Comparison of ENCODE assay signal across 8 mouse cellular contexts in genomic region chr5:37717384-37717963, GRCm38 (mm10). TPM values are rescaled to one million over a fixed set of nuclear protein-coding genes. Genes with fewer than 3 reads are reported as not detected.
DNase-seq lines count a peak whose midpoint lies in the region; ATAC-seq and TF ChIP-seq lines count a peak whose summit lies in the region.

No protein-coding gene starts in this region.

- under 1% methylated on average over 14 of the region's 14 CpGs for WGBS in embryonic facial prominence, embryonic 12.5 days
- 2% methylated on average over 14 of the region's 14 CpGs for WGBS in liver, postnatal 0 days (ENCODE audit: insufficient replicate concordance)

- no peaks in the 10 kb centered on the region for H3K36me3 ChIP-seq in embryonic facial prominence, embryonic 12.5 days
- H3K36me3 ChIP-seq in liver, postnatal 0 days (replicated peaks; ENCODE audit: insufficient read depth, low read length) = no peaks in the 10 kb centered on the region

- no peaks in the 10 kb centered on the region for H3K9me3 ChIP-seq in embryonic facial prominence, embryonic 12.5 days
- no peaks in the 10 kb centered on the region; the same call in 1 of the 2 replicates for H3K9me3 ChIP-seq in liver, postnatal 0 days (ENCODE audit: low read length)

- intact Hi-C loops in heart, postnatal 25 days (cut with DNase I) = loop anchor here (1.0 kb wide), 1 partner anchor 419 kb away; no protein-coding TSS in a partner anchor
- intact Hi-C loops in heart, postnatal 10 days (cut with DNase I) = loop anchor here (1.0 to 5.0 kb wide), 2 partner anchors 255 to 419 kb away; no protein-coding TSS in a partner anchor

- no peak for TF ChIP-seq EP300 in liver, postnatal 0 days (IDR thresholded peaks at IDR 0.05; ENCODE audit: low read depth)

- TF ChIP-seq CTCF in liver, postnatal 0 days (IDR thresholded peaks at IDR 0.05; ENCODE audit: low read depth) = peak; percentile 67

- H3K4me1 ChIP-seq in embryonic facial prominence, embryonic 12.5 days = peaks cover 4% of the 10 kb centered on the region; the same call in 1 of the 2 replicates
- no peaks in the 10 kb centered on the region; the same call in 1 of the 2 replicates for H3K4me1 ChIP-seq in liver, postnatal 0 days (ENCODE audit: insufficient read depth)

- H3K4me3 ChIP-seq in embryonic facial prominence, embryonic 12.5 days = peak overlapping the region; percentile 48
- H3K4me3 ChIP-seq in liver, postnatal 0 days (ENCODE audit: low read depth, low read length) = no peak overlapping the region

- H3K4me2 ChIP-seq in embryonic facial prominence, embryonic 12.5 days (replicated peaks) = peak overlapping the region; percentile 88
- peak overlapping the region; percentile 53 for H3K4me2 ChIP-seq in liver, postnatal 0 days (ENCODE audit: low read depth, low read length)

- no peak overlapping the region for H3K27ac ChIP-seq in embryonic facial prominence, embryonic 12.5 days
- H3K27ac ChIP-seq in liver, postnatal 0 days (ENCODE audit: low read depth) = no peak overlapping the region

- peak overlapping the region; percentile 34 for H3K9ac ChIP-seq in embryonic facial prominence, embryonic 12.5 days
- H3K9ac ChIP-seq in liver, postnatal 0 days (replicated peaks) = no peak overlapping the region

- peak; percentile 91 for DNase-seq in heart, adult 11 months
- no peak for DNase-seq in heart, postnatal 25 days (ENCODE audit: low spot score)
- DNase-seq in heart, postnatal 10 days = peak; percentile 57 to 69
- DNase-seq in layer of hippocampus, adult 18-20 months (ENCODE audit: low spot score in 2 of 2) = peak; percentile 29 to 71
- DNase-seq in liver, postnatal 0 days = peak; percentile 52
- peak; percentile 67 for DNase-seq in retina, postnatal 1 day
- no peak for DNase-seq in T-cell, adult 2 months (ENCODE audit: low spot score)

- ATAC-seq in embryonic facial prominence, embryonic 12.5 days (ENCODE audit: insufficient number of reproducible peaks, insufficient read depth, low FRiP score, low TSS enrichment) = peak; percentile 55; the same call in 1 of the 2 replicates
- no peak for ATAC-seq in liver, postnatal 0 days

- H3K27me3 ChIP-seq in embryonic facial prominence, embryonic 12.5 days = peaks cover 29% of the 10 kb centered on the region
- H3K27me3 ChIP-seq in liver, postnatal 0 days (ENCODE audit: insufficient read depth, low read length) = peaks cover 17% of the 10 kb centered on the region

RNA-seq across cellular contexts. Expression of gene Stk32b, which starts 0.5 kb away (rescaled TPM):
- total RNA-seq in heart, postnatal 25 days (2021) = under 1 TPM; 0.22 to 0.29 TPM
- polyA plus RNA-seq in embryonic facial prominence, embryonic 12.5 days (2016; fragmentation: Nextera tagmentation; extraction: Ambion mirVana) = 1.6 and 2.1 TPM in 2 replicates
- under 1 TPM; 0.20 to 0.29 TPM for total RNA-seq in heart, postnatal 10 days (2021)
- total RNA-seq in layer of hippocampus, adult 18-20 months (2021) = 1 to 10 TPM; 5.0 to 6.9 TPM
- polyA plus RNA-seq in liver, postnatal 0 days (2015; fragmentation: Nextera tagmentation; extraction: Ambion mirVana) = 0.05 and 0.09 TPM in 2 replicates

RNA-seq across cellular contexts. Expression of gene Cytl1, which starts 17.8 kb away (rescaled TPM):
- 10 to 100 TPM; 23.7 to 27.8 TPM for total RNA-seq in heart, postnatal 25 days (2021)
- polyA plus RNA-seq in embryonic facial prominence, embryonic 12.5 days (2016; fragmentation: Nextera tagmentation; extraction: Ambion mirVana) = 4.4 and 8.1 TPM in 2 replicates
- 10 to 100 TPM in 1 of 2 experiments, 1 to 10 TPM in 1; 9.9 to 11.8 TPM for total RNA-seq in heart, postnatal 10 days (2021)
- total RNA-seq in layer of hippocampus, adult 18-20 months (2021) = under 1 TPM; 0.99 TPM
- polyA plus RNA-seq in liver, postnatal 0 days (2015; fragmentation: Nextera tagmentation; extraction: Ambion mirVana) = not detected in 2 replicates

Comparison
In these comparisons a context has a peak if more than half of its experiments do, and no peak if none do; other contexts are left out.
1. DNase-seq: peak in heart, adult 11 months (single experiment), heart, postnatal 10 days (2 of 2), layer of hippocampus, adult 18-20 months (2 of 2), liver, postnatal 0 days (single experiment) and retina, postnatal 1 day (single experiment); none in heart, postnatal 25 days (single experiment) and T-cell, adult 2 months (single experiment).
2. RNA of gene Stk32b, which starts 0.5 kb away (total RNA-seq): 5.0 to 6.9 TPM in layer of hippocampus, adult 18-20 months; 0.20 to 0.29 TPM in heart, postnatal 10 days and 0.22 to 0.29 TPM in heart, postnatal 25 days; every median in the first group is over 4 times any median in the second.
3. RNA of gene Cytl1, which starts 17.8 kb away (total RNA-seq): 23.7 to 27.8 TPM in heart, postnatal 25 days and 9.9 to 11.8 TPM in heart, postnatal 10 days; 0.99 TPM in layer of hippocampus, adult 18-20 months; every median in the first group is over 4 times any median in the second.